Mouse (Mus musculus) brain, embryonic 14.5 days (tissue): ENCODE measurements at regions not wholly inside any gene's neighbourhood (a gene's known extent, or its start where the extent isn't known, plus 50 kb on each side); places are given as distances from the start of the nearest gene placed in this dataset.

Experiments
- CTCF ChIP-seq: fragments of 200-500 bp; IDR thresholded peaks from 2 replicates; pipeline ENCODE4 v1.5.1; 2012; ENCODE audit warnings: inconsistent platforms, mild to moderate bottlenecking, moderate library complexity, borderline replicate concordance; ENCODE audit not compliant: insufficient read depth, insufficient read length; ENCODE audit errors: extremely low read depth
- POLR2A ChIP-seq: fragments of 200-500 bp; IDR thresholded peaks from 2 replicates; pipeline ENCODE4 v1.6.1; 2012; ENCODE audit warnings: mild to moderate bottlenecking, inconsistent platforms, borderline replicate concordance; ENCODE audit not compliant: poor library complexity, insufficient read depth, insufficient read length, severe bottlenecking; ENCODE audit errors: extremely low read depth

GRCm38 (mm10) chr19:18176200-18176599, 338.8 kb upstream of the Pcsk5 start:
- no peak for TF ChIP-seq CTCF
- no peak for TF ChIP-seq POLR2A
